Mouse (Mus musculus) bone marrow macrophage, adult 2 months (primary cell): ENCODE measurements around the gene Sh3rf1.

Experiments used
- CTCF ChIP-seq: IDR thresholded peaks from 2 replicates; pipeline ENCODE4 v1.5.1; 2012; ENCODE audit warnings: low read depth, mild to moderate bottlenecking, low read length, moderate library complexity
- POLR2A ChIP-seq: IDR thresholded peaks from 2 replicates; pipeline ENCODE4 v1.6.1; 2012; ENCODE audit warnings: mild to moderate bottlenecking, low read depth, low read length, borderline replicate concordance

GRCm38 (mm10) chr8:61321780-61322179, 98.1 kb downstream of the Sh3rf1 start:
- TF ChIP-seq CTCF, result no peak
- no peak for TF ChIP-seq POLR2A
